Mouse (Mus musculus): ENCODE measurements around the gene Nadsyn1. TPM values are rescaled to one million over a fixed set of nuclear protein-coding genes. Genes with fewer than 3 reads are reported as not detected.

Nadsyn1 gene
- polyA plus RNA-seq, 1 experiment from 2014 or later: 5.7 TPM

GRCm38 (mm10) chr7:143834972-143835371, 12.3 kb upstream of the Nadsyn1 start:
- H3K27ac ChIP-seq (ENCODE audit: low read length): no peak overlapping the region
- H3K4me1 ChIP-seq (replicated peaks; ENCODE audit: control insufficient read depth, insufficient read depth, low read length): peaks cover 42% of the 10 kb centered on the region
- no peak overlapping the region for H3K4me3 ChIP-seq (replicated peaks; ENCODE audit: low read length)
- whole genome bisulfite sequencing: 89% methylated on average over 3 of the region's 3 CpGs
- peaks cover 11% of the 10 kb centered on the region; the same call in 1 of the 2 replicates for H3K36me3 ChIP-seq (ENCODE audit: control insufficient read depth, insufficient read depth)
- ATAC-seq: no peak
- no peaks in the 10 kb centered on the region for H3K27me3 ChIP-seq (replicated peaks; ENCODE audit: control insufficient read depth, insufficient read depth, low read length)
- no peak overlapping the region for H3K9ac ChIP-seq (replicated peaks; ENCODE audit: low read depth, low read length)
- H3K4me2 ChIP-seq (ENCODE audit: low read length): no peak overlapping the region
- no peaks in the 10 kb centered on the region for H3K9me3 ChIP-seq (ENCODE audit: control insufficient read depth, low read length)

- ATAC-seq: no peak
These were observed 11.7 kb upstream of the Nadsyn1 start for GRCm38 (mm10) chr7:143834316-143834715.

GRCm38 (mm10) chr7:143833581-143834190, 11.0 kb upstream of the Nadsyn1 start:
- H3K4me2 ChIP-seq (ENCODE audit: low read length): no peak overlapping the region
- H3K4me3 ChIP-seq (replicated peaks; ENCODE audit: low read length): no peak overlapping the region
- peaks cover 45% of the 10 kb centered on the region for H3K4me1 ChIP-seq (replicated peaks; ENCODE audit: control insufficient read depth, insufficient read depth, low read length)
- ATAC-seq: no peak
- peaks cover 11% of the 10 kb centered on the region; the same call in 1 of the 2 replicates for H3K36me3 ChIP-seq (ENCODE audit: control insufficient read depth, insufficient read depth)
- no peak overlapping the region for H3K27ac ChIP-seq (ENCODE audit: low read length)
- WGBS: 84% methylated on average over 6 of the region's 6 CpGs
- no peaks in the 10 kb centered on the region for H3K27me3 ChIP-seq (replicated peaks; ENCODE audit: control insufficient read depth, insufficient read depth, low read length)
- no peaks in the 10 kb centered on the region for H3K9me3 ChIP-seq (ENCODE audit: control insufficient read depth, low read length)
- H3K9ac ChIP-seq (replicated peaks; ENCODE audit: low read depth, low read length): no peak overlapping the region

More at GRCm38 (mm10) chr7:143834316-143834715, 11.7 kb upstream of the Nadsyn1 start:
- WGBS: 93% methylated on average over 2 of the region's 2 CpGs
- Histone ChIP-seq H3K27ac (ENCODE audit: low read length) (no peak overlapping the region), H3K9ac (replicated peaks; ENCODE audit: low read depth, low read length) (no peak overlapping the region), H3K4me3 (replicated peaks; ENCODE audit: low read length) (no peak overlapping the region), H3K36me3 (ENCODE audit: control insufficient read depth, insufficient read depth) (peaks cover 11% of the 10 kb centered on the region; the same call in 1 of the 2 replicates), H3K4me1 (replicated peaks; ENCODE audit: control insufficient read depth, insufficient read depth, low read length) (peaks cover 42% of the 10 kb centered on the region), H3K4me2 (ENCODE audit: low read length) (no peak overlapping the region), H3K9me3 (ENCODE audit: control insufficient read depth, low read length) (no peaks in the 10 kb centered on the region), H3K27me3 (replicated peaks; ENCODE audit: control insufficient read depth, insufficient read depth, low read length) (no peaks in the 10 kb centered on the region)

GRCm38 (mm10) chr7:143832611-143833010, 10.0 kb upstream of the Nadsyn1 start:
- no peak for ATAC-seq
- 92% methylated on average over 2 of the region's 2 CpGs for WGBS
- peaks cover 45% of the 10 kb centered on the region for H3K4me1 ChIP-seq (replicated peaks; ENCODE audit: control insufficient read depth, insufficient read depth, low read length)
- peaks cover 4% of the 10 kb centered on the region; the same call in 1 of the 2 replicates for H3K36me3 ChIP-seq (ENCODE audit: control insufficient read depth, insufficient read depth)
- no peak overlapping the region for H3K4me3 ChIP-seq (replicated peaks; ENCODE audit: low read length)
- no peak overlapping the region for H3K9ac ChIP-seq (replicated peaks; ENCODE audit: low read depth, low read length)
- no peak overlapping the region for H3K4me2 ChIP-seq (ENCODE audit: low read length)
- H3K27ac ChIP-seq (ENCODE audit: low read length): no peak overlapping the region
- H3K9me3 ChIP-seq (ENCODE audit: control insufficient read depth, low read length): no peaks in the 10 kb centered on the region
- H3K27me3 ChIP-seq (replicated peaks; ENCODE audit: control insufficient read depth, insufficient read depth, low read length): no peaks in the 10 kb centered on the region

GRCm38 (mm10) chr7:143832196-143832595, 9.5 kb upstream of the Nadsyn1 start:
- Histone ChIP-seq H3K36me3 (ENCODE audit: control insufficient read depth, insufficient read depth) (peaks cover 2% of the 10 kb centered on the region; the same call in 1 of the 2 replicates), H3K27ac (ENCODE audit: low read length) (no peak overlapping the region), H3K4me3 (replicated peaks; ENCODE audit: low read length) (no peak overlapping the region), H3K9ac (replicated peaks; ENCODE audit: low read depth, low read length) (no peak overlapping the region), H3K9me3 (ENCODE audit: control insufficient read depth, low read length) (no peaks in the 10 kb centered on the region), H3K4me2 (ENCODE audit: low read length) (no peak overlapping the region), H3K4me1 (replicated peaks; ENCODE audit: control insufficient read depth, insufficient read depth, low read length) (peaks cover 45% of the 10 kb centered on the region), H3K27me3 (replicated peaks; ENCODE audit: control insufficient read depth, insufficient read depth, low read length) (no peaks in the 10 kb centered on the region)
- 85% methylated on average over 8 of the region's 8 CpGs for WGBS
- ATAC-seq: no peak

GRCm38 (mm10) chr7:143830399-143830798, 7.8 kb upstream of the Nadsyn1 start:
- Histone ChIP-seq H3K4me1 (replicated peaks; ENCODE audit: control insufficient read depth, insufficient read depth, low read length) (peaks cover 45% of the 10 kb centered on the region), H3K9ac (replicated peaks; ENCODE audit: low read depth, low read length) (peak overlapping the region; percentile 77), H3K9me3 (ENCODE audit: control insufficient read depth, low read length) (no peaks in the 10 kb centered on the region), H3K27ac (ENCODE audit: low read length) (peak overlapping the region; percentile 74), H3K27me3 (replicated peaks; ENCODE audit: control insufficient read depth, insufficient read depth, low read length) (no peaks in the 10 kb centered on the region), H3K4me3 (replicated peaks; ENCODE audit: low read length) (peak overlapping the region; percentile 72), H3K36me3 (ENCODE audit: control insufficient read depth, insufficient read depth) (no peaks in the 10 kb centered on the region), H3K4me2 (ENCODE audit: low read length) (peak overlapping the region; percentile 69)
- peak; percentile 27 for ATAC-seq
- WGBS: 13% methylated on average over 6 of the region's 6 CpGs

- peaks cover 41% of the 10 kb centered on the region for H3K4me1 ChIP-seq (replicated peaks; ENCODE audit: control insufficient read depth, insufficient read depth, low read length)
- no peaks in the 10 kb centered on the region for H3K36me3 ChIP-seq (ENCODE audit: control insufficient read depth, insufficient read depth)
- WGBS: 0% methylated on average over 37 of the region's 37 CpGs
- peak overlapping the region; percentile 77 for H3K9ac ChIP-seq (replicated peaks; ENCODE audit: low read depth, low read length)
- H3K9me3 ChIP-seq (ENCODE audit: control insufficient read depth, low read length): no peaks in the 10 kb centered on the region
- no peaks in the 10 kb centered on the region for H3K27me3 ChIP-seq (replicated peaks; ENCODE audit: control insufficient read depth, insufficient read depth, low read length)
- peak overlapping the region; percentile 91 for H3K4me2 ChIP-seq (ENCODE audit: low read length)
- ATAC-seq: peak; percentile 99
- peak overlapping the region; percentile 96 for H3K27ac ChIP-seq (ENCODE audit: low read length)
- peak overlapping the region; percentile 72 for H3K4me3 ChIP-seq (replicated peaks; ENCODE audit: low read length)
These were observed 7.1 kb upstream of the Nadsyn1 start for GRCm38 (mm10) chr7:143829504-143830331.

GRCm38 (mm10) chr7:143826985-143827384, 4.3 kb upstream of the Nadsyn1 start:
- Histone ChIP-seq H3K36me3 (ENCODE audit: control insufficient read depth, insufficient read depth) (no peaks in the 10 kb centered on the region), H3K4me3 (replicated peaks; ENCODE audit: low read length) (no peak overlapping the region), H3K9me3 (ENCODE audit: control insufficient read depth, low read length) (no peaks in the 10 kb centered on the region), H3K4me1 (replicated peaks; ENCODE audit: control insufficient read depth, insufficient read depth, low read length) (peaks cover 29% of the 10 kb centered on the region), H3K27me3 (replicated peaks; ENCODE audit: control insufficient read depth, insufficient read depth, low read length) (no peaks in the 10 kb centered on the region), H3K27ac (ENCODE audit: low read length) (no peak overlapping the region), H3K4me2 (ENCODE audit: low read length) (no peak overlapping the region), H3K9ac (replicated peaks; ENCODE audit: low read depth, low read length) (no peak overlapping the region)
- 93% methylated on average over 2 of the region's 2 CpGs for WGBS
- no peak for ATAC-seq

GRCm38 (mm10) chr7:143823266-143823605, 587 bp upstream of the Nadsyn1 start:
- ATAC-seq: peak; percentile 41
- Histone ChIP-seq H3K4me2 (ENCODE audit: low read length) (peak overlapping the region; percentile 55), H3K36me3 (ENCODE audit: control insufficient read depth, insufficient read depth) (no peaks in the 10 kb centered on the region), H3K27me3 (replicated peaks; ENCODE audit: control insufficient read depth, insufficient read depth, low read length) (no peaks in the 10 kb centered on the region), H3K27ac (ENCODE audit: low read length) (peak overlapping the region; percentile 31), H3K4me1 (replicated peaks; ENCODE audit: control insufficient read depth, insufficient read depth, low read length) (peaks cover 12% of the 10 kb centered on the region), H3K9me3 (ENCODE audit: control insufficient read depth, low read length) (no peaks in the 10 kb centered on the region), H3K4me3 (replicated peaks; ENCODE audit: low read length) (peak overlapping the region; percentile 78), H3K9ac (replicated peaks; ENCODE audit: low read depth, low read length) (peak overlapping the region; percentile 54)
- 81% methylated on average over 4 of the region's 4 CpGs for WGBS

Data from forebrain, embryonic 16.5 days (tissue).